Mouse (Mus musculus) heart, adult 2 months (tissue): ENCODE measurements around the gene Nav3.

Source experiments
- CTCF ChIP-seq: fragments of 200-600 bp; IDR thresholded peaks from 2 replicates; pipeline ENCODE4 v1.8.1; 2022; ENCODE audit warnings: antibody characterized with exemption, mild to moderate bottlenecking, moderate library complexity
- EP300 ChIP-seq: fragments of 200-500 bp; IDR thresholded peaks from 2 replicates; pipeline ENCODE4 v1.6.1; 2011; ENCODE audit warnings: low read depth, low read length, control low read depth; ENCODE audit not compliant: insufficient read depth
- POLR2A ChIP-seq: fragments of 200-500 bp; IDR thresholded peaks from 2 replicates; pipeline ENCODE4 v1.6.1; 2011; ENCODE audit warnings: mild to moderate bottlenecking, low read depth, low read length, control low read depth; ENCODE audit not compliant: insufficient read depth

GRCm38 (mm10) chr10:109843661-109844060 lies 612.3 kb downstream of the Nav3 start:
- TF ChIP-seq POLR2A, result no peak
- no peak for TF ChIP-seq CTCF
- no peak for TF ChIP-seq EP300
